ENCODE assay signal across 15 mouse cellular contexts in the genomic region with DNA sequence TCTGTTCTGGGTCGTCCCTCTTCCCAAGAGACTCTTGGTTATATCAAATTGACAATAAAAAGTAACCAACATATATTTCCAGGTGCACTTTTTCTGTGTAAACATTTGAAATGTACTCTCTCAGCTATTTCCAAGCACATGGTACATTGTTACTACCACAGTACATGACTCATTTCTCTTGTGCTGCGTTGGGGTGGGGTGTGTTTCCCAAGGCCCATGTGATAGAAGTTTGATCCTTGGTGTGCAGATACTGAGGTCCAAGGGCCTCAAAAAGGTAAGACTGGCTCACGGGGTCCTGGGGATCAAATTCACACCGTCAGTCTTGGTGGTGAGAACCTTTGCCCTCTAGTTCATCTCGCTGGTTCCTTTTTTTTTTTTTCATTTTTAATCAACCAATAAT.
"Had no signal": no experiment of that assay in that cellular context is flagged by ENCODE, and none has a peak within 500 bp of the region (broad histone marks: within the 10 kb centered on the region; RNA-seq: fewer than 3 reads in every experiment).

No protein-coding gene starts in this region.

- H3K4me3 ChIP-seq: heart, adult 2 months; heart, embryonic 13.5 days; heart, embryonic 15.5 days; hindbrain, embryonic 13.5 days; hindbrain, embryonic 15.5 days; layer of hippocampus, adult 2 months; left cerebral cortex, adult 2 months; limb, embryonic 12.5 days; liver, embryonic 13.5 days had no signal

- H3K4me2 ChIP-seq: heart, embryonic 11.5 days; heart, embryonic 13.5 days; heart, embryonic 15.5 days; hindbrain, embryonic 13.5 days; hindbrain, embryonic 15.5 days; limb, embryonic 12.5 days; liver, embryonic 11.5 days; liver, embryonic 13.5 days had no signal

- DNase-seq: gastrocnemius, postnatal 25 days; heart, adult 11 months; heart, adult 2 months; kidney, adult 11 months had no signal

- H3K9me3 ChIP-seq: heart, embryonic 15.5 days; hindbrain, embryonic 13.5 days; hindbrain, embryonic 15.5 days had no signal

- H3K27me3 ChIP-seq: heart, embryonic 13.5 days; heart, embryonic 15.5 days; hindbrain, embryonic 13.5 days; hindbrain, embryonic 15.5 days; limb, embryonic 12.5 days; liver, embryonic 13.5 days had no signal

- H3K4me1 ChIP-seq: heart, embryonic 15.5 days; hindbrain, embryonic 13.5 days; hindbrain, embryonic 15.5 days; limb, embryonic 12.5 days; liver, embryonic 13.5 days had no signal

- ATAC-seq: hindbrain, postnatal 0 days had no signal

- H3K9ac ChIP-seq: heart, embryonic 13.5 days; heart, embryonic 15.5 days; hindbrain, embryonic 13.5 days; hindbrain, embryonic 15.5 days; limb, embryonic 12.5 days; liver, embryonic 13.5 days had no signal

- H3K27ac ChIP-seq: heart, adult 2 months; heart, embryonic 13.5 days; heart, embryonic 15.5 days; hindbrain, embryonic 13.5 days; hindbrain, embryonic 15.5 days; hindbrain, postnatal 0 days; layer of hippocampus, adult 2 months; left cerebral cortex, adult 2 months; limb, embryonic 12.5 days; liver, embryonic 13.5 days had no signal

- H3K36me3 ChIP-seq: hindbrain, embryonic 13.5 days; hindbrain, embryonic 15.5 days; limb, embryonic 12.5 days; liver, embryonic 13.5 days had no signal
